Mouse (Mus musculus): ENCODE measurements around the gene Slco2a1.

DNA sequence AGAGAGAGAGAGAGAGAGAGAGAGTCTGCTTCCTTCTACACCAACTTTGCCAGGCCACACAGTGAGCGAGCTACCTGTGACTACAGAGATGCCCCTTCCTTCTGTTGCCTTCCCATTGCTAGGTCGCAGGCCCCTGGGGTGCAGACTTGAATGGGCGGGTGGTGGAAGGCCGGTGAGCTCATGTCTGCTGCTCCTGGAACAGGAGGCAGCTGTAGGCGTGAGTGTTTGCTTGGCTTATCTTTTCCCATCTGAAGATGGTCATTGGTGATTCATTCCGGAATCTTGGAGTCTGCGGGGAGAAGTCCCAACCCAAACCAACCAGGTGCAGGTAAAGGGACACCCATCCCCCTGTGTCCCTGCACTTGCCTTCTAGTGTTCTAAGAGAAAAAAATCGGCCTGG lies 40.5 kb downstream of the Slco2a1 start:
- no peak for TF ChIP-seq CTCF (IDR thresholded peaks at IDR 0.05; ENCODE audit: low read depth)
- no peak for TF ChIP-seq EP300 (IDR thresholded peaks at IDR 0.05; ENCODE audit: low read depth)

Measured in liver, postnatal 0 days (tissue).